Mouse (Mus musculus): ENCODE results near the gene Hist1h3e. TPM values are rescaled to one million over a fixed set of nuclear protein-coding genes. Genes with fewer than 3 reads are reported as not detected.

Gene Hist1h3e
- polyA plus RNA-seq (2017; shearing (Covaris generic)): 0.83 TPM

GRCm38 (mm10) chr13:23561883-23562659, at the start of gene Hist1h3e:
Gene Hist1h3e, minus strand, starts transcription at chr13:23562369.

GRCm38 (mm10) chr13:23581408-23582218, 19.4 kb upstream of the Hist1h3e start, which contains the start of gene Hist1h4d:
Gene Hist1h4d, plus strand, starts transcription at chr13:23581598.

GRCm38 (mm10) chr13:23575271-23575851, 13.2 kb upstream of the Hist1h3e start, which contains the start of gene Hist1h3d:
Gene Hist1h3d, plus strand, starts transcription at chr13:23575763.

DNA sequence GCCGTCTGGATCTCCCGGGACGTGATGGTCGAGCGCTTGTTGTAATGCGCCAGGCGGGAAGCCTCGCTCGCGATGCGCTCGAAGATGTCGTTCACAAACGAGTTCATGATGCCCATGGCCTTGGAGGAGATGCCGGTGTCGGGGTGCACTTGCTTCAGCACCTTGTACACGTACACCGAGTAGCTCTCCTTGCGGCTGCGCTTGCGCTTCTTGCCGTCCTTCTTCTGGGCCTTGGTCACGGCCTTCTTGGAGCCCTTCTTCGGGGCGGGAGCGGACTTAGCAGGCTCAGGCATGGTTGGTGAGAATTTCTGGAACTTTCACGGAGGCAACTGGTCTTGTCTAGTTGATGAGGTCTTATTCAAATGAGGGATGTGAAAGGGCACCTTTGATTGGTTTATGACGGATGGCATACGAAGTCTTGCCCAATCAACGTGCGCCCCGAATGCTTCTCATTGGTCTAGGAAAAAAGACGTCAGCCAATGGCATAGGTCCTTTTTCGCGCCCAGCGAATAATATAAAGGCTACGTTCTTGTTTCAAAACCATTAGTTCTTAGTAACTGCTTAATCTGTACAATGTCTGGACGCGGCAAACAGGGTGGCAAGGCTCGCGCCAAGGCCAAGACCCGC, 11.8 kb upstream of the Hist1h3e start, which contains the start of the genes Hist1h2bf and Hist1h2ad:
Gene Hist1h2bf (minus strand): TSS at position 299 of the 627 bp plus-strand sequence.
Gene Hist1h2ad (plus strand): TSS at position 484 of the 627 bp plus-strand sequence.

DNA sequence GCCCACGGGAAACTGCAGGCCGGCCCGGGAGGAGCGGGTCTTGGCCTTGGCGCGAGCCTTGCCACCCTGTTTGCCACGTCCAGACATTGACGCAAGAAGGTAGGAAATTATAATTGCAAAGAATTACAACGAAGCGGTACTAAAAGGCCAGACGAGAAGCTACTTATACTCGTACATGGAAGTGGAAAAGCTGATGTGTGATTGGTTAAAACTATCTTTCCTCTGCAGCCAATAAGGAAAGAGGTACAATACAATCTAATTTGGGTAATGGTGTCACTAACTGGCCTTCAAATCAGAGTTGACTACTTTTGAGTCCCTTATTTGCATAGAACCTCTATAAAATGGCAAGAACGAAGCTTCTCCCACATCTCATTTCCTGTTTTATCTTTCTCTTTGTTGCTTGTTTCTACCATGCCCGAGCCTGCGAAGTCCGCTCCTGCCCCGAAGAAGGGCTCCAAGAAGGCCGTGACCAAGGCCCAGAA, 8.9 kb upstream of the Hist1h3e start, which contains the start of the genes Hist1h2ae and Hist1h2bg:
Gene Hist1h2ae (minus strand): TSS at position 199 of the 482 bp plus-strand sequence.
Gene Hist1h2bg (plus strand): TSS at position 375 of the 482 bp plus-strand sequence.

DNA sequence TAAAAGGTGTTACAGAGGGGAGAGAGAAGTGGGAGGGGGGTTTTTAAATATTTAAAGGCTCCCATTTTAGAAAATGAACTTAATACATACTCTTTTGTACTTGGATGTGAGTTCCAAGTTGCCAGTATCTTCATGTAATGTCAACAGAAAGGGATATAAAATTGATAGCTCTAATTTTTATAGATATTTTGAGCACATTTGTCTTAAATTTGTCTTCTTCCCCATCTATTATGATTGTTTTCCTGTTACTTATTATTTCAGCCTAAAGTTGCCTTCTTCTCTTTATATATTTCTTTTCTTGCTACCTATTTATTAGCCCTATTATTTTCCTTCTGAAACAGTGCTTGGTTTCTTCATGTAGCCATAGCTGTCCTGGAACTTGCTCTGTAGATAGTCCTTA, 9.2 kb downstream of the Hist1h3e start, which contains the start of gene Hist1h1d:
Gene Hist1h1d (plus strand): TSS at position 301 of the 400 bp plus-strand sequence.

GRCm38 (mm10) chr13:23551146-23551834, 10.9 kb downstream of the Hist1h3e start, which contains the start of gene Hist1h4f:
Gene Hist1h4f, minus strand, starts transcription at chr13:23551648.

DNA sequence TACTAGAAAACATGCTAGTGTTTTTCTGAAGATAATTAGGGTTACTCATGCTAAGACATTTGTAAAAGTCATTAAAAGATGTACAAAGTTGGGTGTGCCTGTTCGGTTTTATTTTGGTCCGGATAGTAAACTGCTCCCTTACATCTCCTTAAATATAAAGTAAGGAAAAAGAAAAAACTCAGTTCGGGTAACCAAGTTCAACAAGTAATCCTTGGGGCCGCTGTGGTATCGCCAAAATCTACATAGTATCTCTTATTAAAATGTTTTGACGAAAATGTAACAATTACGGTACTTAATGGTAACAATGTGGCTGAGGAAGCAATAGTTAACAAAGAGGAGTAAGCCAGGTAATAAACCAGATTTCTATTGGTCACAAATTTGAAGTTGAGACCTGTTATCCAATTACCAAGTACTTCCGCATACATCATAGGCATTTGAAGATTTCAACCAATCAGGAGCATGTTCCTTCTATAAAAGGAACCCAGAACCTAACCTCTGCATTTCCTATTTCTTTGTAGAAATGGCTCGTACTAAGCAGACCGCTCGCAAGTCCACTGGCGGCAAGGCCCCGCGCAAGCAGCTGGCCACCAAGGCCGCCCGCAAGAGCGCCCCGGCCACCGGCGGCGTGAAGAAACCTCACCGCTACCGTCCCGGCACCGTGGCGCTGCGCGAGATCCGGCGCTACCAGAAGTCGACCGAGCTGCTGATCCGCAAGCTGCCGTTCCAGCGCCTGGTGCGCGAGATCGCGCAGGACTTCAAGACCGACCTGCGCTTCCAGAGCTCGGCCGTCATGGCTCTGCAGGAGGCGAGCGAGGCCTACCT, 18.0 kb downstream of the Hist1h3e start, which contains the start of gene Hist1h3f:
Gene Hist1h3f (plus strand): TSS at position 88 of the 822 bp plus-strand sequence.

DNA sequence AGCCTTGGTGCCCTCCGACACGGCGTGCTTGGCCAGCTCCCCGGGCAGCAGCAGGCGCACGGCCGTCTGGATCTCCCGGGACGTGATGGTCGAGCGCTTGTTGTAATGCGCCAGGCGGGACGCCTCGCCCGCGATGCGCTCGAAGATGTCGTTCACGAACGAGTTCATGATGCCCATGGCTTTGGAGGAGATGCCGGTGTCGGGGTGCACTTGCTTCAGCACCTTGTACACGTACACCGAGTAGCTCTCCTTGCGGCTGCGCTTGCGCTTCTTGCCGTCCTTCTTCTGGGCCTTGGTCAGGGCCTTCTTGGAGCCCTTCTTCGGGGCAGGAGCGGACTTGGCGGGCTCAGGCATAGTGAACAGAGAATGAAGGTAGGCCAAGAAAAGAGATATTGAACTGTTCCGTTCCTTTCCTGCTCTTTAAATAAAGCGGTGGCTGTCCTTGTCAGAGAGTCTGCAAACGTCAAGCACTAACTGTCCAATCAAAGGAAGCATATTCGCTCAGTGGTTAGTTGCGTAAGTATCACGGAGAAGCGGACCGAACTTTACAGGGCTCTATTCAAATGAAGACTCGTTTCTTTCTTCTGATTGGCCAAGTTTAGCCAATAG, 19.1 kb downstream of the Hist1h3e start, which contains the start of gene Hist1h2bh:
Gene Hist1h2bh (minus strand): TSS at position 394 of the 609 bp plus-strand sequence.

DNA sequence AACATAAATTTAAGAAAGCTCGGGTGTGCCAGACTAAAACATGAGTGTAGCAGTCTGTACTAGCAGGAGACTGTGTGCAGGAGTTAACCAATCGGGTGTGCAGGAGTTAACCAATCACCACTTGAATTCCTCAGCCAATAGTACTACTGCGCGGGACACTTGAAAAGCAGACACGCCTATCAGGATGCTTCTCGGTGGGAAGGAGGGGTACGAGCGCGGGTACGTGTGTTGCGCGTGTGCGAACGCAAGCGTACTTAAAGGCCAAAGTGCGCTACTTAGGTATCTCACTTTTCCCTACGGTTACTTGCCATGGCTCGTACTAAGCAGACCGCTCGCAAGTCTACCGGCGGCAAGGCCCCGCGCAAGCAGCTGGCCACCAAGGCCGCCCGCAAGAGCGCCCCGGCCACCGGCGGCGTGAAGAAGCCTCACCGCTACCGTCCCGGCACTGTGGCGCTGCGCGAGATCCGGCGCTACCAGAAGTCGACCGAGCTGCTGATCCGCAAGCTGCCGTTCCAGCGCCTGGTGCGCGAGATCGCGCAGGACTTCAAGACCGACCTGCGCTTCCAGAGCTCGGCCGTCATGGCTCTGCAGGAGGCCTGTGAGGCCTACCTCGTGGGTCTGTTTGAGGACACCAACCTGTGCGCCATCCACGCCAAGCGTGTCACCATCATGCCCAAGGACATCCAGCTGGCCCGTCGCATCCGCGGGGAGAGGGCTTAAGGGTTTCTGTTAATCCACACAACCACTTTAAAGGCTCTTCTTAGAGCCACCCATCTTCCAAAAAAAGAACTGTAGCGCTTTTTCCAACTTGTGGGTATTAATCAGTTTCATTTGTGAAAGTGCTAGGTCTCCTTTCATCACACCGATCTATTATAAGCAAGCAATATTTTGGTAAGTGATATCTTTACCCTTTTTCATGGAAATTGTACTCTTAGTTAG, 26.8 kb downstream of the Hist1h3e start, which contains the start of gene Hist1h3g:
Gene Hist1h3g (plus strand): TSS at position 286 of the 939 bp plus-strand sequence.

DNA sequence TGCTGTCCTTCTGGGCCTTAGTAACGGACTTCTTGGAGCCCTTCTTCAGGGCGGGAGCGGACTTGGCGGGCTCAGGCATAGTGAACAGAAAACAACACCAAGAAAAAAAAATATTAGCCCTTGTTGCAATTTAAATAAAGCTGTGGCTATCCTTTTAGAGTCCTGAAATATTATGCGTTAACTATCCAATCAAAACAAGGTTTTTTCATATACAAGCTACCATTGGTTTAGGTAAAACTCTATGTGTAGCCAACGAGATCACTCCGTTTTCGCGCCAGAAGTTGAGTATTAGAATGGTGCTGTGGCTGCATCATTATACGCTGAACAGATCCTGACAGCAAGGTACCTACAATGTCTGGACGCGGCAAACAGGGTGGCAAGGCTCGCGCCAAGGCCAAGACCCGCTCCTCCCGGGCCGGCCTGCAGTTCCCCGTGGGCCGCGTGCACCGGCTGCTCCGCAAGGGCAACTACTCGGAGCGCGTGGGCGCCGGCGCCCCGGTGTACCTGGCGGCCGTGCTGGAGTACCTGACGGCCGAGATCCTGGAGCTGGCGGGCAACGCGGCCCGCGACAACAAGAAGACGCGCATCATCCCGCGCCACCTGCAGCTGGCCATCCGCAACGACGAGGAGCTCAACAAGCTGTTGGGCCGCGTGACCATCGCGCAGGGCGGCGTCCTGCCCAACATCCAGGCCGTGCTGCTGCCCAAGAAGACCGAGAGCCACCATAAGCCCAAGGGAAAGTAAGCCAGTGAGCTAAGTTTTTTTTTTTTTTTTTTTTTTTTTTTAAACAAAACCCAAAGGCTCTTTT, 28.4 kb downstream of the Hist1h3e start, which contains the start of gene Hist1h2af:
Gene Hist1h2af (plus strand): TSS at position 347 of the 808 bp plus-strand sequence.

GRCm38 (mm10) chr13:23530901-23531875, 31.0 kb downstream of the Hist1h3e start, which contains the start of gene Hist1h4h:
Gene Hist1h4h, plus strand, starts transcription at chr13:23531050.

All from CD4-positive, CD25-positive, alpha-beta regulatory T cell, adult 9 weeks (primary cell).